Mouse (Mus musculus) right cerebral cortex, postnatal 36 days (tissue): Measurements from ENCODE around the gene Sumo1.
"Not testable (repeated sequence)": the region's sequence is repeated elsewhere in the genome, so short reads cannot be mapped to it uniquely, and the experiment has no call there.

ENCODE experiments used
- DNase-seq, 2 experiments: peaks; one replicate each; pipeline ENCODE4 v3.0.0; 2022; ENCODE audit warnings: low spot score in 2 of 2, mixed read lengths in 1 of 2

Sumo1 gene

GRCm38 (mm10) chr1:59670641-59671168 lies at the start of gene Sumo1:
Sumo1 (minus strand) TSS chr1:59670834.
- DNase-seq: peak; percentile 84 to 89

- no peak for DNase-seq
Measured at GRCm38 (mm10) chr1:59719900-59720299, 49.3 kb upstream of the Sumo1 start.

DNA sequence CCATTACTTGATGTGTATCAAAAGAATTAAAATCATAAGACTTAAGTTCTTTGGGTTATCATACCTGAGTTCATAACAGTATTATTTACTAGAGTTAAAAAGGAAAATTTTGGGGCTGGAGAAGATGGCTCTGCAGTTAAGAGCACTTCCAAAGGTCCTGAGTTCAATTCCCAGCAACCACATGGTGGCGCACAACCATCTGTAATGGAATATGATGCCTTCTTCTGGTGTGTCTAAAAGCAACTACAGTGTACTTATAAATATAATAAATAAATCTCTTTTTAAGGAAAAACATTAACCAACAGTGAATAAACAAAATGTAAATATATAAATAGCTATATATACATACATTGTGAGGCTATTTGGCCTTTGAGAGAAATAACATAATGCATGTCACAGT lies 31.1 kb upstream of the Sumo1 start:
- no peak for DNase-seq

DNA sequence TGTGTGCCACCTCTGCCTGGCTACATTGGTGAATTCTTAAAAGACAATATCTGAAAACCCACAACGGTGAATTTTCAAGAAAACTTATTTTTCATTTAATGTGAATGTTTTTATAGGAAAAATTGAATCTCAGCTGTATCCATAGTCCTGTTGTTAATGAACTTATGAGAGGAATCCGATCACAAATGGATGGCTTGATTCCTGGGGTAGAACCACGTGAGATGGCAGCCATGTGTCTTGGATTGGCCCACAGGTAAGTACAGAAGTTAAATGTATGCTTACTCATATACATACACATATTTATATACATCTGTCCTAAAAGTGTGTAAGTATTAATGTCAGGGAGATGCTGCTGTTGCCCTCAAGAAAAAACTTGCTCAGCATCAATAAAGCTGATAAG lies 27.6 kb upstream of the Sumo1 start:
- DNase-seq: no peak

DNA sequence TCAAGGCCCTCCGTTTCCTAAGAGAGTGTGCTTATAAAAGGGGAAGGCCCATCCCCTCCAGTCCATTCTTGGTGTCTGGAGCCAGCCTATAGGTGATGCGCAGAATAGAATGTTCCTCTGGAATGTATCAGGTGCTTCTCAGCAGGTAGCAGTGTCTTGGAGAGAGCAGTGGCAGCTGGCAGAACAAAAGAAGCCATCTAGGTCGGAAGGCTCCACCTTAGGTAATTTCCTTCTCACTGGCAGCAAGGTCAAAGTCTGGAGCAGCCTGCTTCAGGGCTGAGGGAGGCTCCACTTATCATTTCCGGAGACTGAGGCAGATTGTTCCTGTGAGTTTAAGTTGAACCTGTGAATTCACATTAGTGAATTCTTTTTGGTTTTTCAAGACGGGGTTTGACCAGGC lies 27.1 kb upstream of the Sumo1 start:
- DNase-seq: no peak

DNA sequence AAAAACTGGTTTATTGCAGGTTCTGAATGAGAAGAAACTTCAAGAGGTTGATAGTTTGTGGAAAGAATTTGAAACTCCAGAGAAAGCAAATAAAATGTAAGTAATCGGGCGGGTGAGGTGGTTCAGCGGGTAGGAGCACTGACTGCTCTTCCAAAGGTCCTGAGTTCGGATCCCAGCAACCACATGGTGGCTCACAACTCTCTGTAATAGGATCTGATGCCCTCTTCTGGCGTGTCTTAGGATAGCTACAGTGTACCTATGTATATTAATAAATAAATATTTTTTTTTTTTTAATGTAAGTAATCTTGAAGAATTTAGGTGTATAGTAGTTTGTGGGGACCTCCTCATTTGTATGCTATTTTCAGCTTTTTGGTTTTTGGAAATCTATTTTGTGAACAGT lies 19.8 kb upstream of the Sumo1 start:
- no peak for DNase-seq

DNA sequence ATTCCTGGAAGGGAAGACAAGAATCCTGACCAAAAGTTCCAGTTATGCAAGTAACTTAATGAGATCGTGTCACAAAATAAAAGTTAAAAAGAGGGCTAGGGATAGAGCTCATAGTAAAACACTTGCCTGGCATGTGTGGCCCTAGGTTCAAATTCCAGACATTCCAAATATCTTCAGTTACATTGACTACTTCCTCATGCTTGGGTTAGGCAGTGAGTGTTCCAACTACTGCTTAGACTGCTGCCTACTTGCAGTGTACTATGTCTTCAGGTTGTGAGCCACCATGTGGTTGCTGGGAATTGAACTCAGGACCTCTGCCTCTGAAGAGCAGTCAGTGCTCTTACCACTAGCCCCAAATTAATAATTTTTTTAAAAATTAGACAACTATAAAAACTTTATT lies 16.9 kb upstream of the Sumo1 start:
- no peak for DNase-seq

DNA sequence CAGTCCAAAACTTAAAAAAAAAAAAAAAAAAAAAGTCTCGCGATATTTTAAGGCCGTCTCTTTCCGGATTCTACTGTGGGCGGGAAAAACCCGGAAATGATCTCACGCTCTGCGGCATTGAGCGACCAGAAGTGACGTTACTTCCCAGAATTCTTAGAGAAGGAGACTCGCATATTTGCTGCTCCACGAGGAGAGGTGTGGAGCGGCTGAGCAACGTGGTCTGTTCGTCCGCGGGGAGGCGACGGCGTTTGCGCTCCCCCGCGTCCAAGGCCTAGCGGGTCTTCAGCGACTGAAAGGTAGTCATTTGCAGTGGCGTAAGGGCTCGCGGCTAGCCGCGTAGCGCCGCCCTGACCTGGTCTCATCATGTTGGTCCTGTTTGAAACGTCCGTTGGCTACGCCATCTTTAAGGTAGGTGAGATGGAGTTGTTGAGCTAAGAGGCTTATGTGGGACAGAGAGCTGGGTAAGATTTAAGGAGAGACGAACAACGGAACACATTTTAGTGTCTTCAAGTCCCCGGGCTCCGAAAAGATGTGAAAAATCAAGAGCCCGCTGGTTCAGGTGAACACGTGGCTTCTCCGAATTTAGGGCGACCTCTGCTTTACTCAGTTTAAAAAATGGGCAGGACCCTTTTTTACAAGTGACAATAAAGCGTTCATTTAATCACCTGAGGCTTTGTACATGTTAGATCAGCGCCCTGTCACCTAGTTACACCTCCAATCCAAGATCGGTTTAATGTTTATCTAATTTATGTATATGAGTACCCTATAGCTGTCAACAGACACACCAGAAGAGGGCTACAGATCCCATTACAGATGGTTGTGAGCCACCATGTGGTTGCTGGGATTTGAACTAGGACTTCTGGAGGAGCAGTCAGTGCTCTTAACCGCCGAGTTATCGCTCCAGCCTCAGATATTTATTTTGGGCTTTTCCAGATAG lies 14.5 kb upstream of the Sumo1 start, which contains the start of gene Nop58:
Gene Nop58, plus strand, starts transcription at position 153 of the 937 bp plus-strand sequence.
- DNase-seq: peak; percentile 86 to 94

DNA sequence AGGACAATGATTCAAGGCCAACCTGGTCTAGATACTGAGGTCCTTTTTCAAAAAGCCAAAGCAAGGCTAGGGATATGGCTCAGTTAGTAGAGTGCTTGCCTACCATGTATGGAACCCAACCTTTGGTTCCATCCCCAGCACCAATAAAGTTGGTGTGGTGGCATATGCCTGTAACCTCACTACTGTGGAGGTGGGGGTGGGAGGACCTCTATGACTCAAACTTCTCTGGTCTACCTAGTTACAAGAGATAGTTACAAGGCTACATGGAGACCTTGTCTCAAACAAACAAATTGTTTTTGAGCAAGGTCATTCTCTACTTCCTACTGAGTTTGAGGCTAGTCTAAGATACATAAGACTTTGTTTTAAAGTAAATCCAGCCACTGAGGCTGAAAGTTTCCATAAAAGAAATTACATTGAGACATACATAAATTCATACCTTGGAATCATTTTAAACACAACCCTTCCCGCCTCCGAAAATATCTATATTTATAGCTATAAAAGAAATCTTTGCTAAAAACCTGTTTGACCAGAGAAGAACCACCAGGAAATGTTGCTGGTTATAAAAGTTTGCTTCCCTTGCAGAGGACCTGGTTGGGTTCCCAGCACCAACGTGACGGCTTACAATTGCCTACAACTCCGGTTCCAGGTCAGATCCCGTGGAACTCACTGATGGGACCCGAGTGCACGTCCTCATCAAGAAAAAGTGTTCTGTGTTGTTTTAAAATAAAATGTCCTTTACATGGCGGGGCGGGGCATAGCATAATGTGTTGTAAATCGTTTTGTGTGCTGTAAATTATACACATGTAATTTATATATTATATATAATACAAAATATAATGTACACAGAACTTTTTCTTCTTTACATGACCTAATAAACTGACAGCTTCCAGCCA lies 13.5 kb upstream of the Sumo1 start:
- DNase-seq: peak; percentile 3 to 27

GRCm38 (mm10) chr1:59673661-59674060 lies 3.0 kb upstream of the Sumo1 start:
- DNase-seq: no peak

DNA sequence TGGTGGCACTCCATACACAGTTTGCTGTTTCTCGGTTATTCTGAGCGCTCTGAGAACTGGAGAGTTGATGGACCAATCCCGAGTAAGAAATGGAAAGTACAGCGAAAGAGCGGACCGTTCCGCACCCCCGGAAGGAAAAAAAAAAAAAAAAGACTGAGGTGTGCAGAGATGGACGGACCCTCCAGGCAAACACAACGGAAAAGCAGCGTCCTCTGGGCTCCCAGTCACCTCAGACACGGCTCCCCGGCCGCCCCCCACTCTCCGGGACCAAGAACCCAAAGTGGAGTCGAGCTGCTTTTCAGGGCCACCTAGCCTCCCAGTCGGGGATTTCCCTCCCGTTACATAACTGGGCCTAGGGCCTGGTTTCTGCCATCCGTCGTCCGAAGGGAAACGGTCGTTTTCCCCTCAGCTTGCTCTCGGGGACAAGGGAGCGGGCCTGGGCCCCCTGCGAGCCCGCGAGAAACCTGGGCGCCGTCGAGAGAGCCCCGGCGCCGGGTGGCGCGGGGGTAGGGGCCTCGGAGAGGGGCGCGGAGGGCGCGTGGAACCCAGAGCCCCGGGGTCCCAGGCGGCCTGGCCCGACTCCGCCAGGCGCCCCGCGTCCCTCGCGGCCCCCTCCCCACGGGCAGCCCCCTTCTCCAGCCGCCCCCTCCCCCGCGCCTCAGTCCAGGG lies 538 bp downstream of the Sumo1 start:
- DNase-seq: peak; percentile 5 to 21

DNA sequence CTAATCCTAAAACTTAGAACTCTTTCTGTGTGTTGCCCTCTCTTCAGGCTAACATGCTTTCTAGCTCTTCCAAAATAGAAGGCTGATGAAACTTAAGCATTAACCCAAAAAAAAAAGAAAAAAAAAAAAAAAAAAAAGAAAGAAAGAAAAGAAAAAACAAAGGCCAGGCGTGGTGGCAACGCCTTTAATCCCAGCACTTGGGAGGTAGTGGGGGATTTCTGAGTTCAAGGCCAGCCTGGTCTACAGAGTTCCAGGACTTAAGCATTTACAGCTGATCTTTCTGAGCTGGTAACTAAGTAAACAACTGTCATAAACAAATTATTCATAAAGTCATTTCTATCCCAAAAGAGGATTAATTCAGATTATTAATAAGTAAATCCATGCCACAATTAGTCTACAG lies 1.8 kb downstream of the Sumo1 start:
- no peak for DNase-seq

DNA sequence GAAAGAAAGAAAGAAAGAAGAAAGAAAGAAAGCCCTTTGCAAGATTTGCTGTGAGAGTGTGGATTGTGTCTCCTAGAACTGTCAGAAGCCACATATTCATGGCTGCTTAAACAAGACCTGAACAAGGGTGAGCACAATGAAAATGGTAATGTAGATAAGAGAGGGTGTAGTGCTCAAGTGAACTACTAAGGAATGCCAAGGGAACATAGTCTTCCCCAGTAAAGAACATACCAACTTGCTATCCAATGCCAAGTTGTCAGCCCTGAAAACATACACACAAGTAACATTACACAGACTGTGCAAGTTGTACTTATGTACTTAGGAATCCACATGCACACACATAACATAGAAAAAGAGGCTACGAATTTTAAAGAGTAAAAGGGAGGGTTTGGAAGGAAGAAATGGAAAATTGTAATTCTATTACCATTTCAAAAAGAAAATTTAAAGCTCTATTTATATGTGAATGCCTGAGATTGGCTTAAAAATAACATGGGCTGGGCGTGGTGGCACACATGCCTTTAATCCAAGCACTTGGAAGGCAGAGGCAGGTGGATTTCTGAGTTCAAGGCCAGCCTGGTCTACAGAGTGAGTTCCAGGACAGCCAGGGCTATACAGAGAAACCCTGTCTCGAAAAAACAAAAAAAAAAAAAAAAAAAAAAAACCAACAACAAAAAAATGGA lies 7.0 kb downstream of the Sumo1 start:
- DNase-seq: no peak

DNA sequence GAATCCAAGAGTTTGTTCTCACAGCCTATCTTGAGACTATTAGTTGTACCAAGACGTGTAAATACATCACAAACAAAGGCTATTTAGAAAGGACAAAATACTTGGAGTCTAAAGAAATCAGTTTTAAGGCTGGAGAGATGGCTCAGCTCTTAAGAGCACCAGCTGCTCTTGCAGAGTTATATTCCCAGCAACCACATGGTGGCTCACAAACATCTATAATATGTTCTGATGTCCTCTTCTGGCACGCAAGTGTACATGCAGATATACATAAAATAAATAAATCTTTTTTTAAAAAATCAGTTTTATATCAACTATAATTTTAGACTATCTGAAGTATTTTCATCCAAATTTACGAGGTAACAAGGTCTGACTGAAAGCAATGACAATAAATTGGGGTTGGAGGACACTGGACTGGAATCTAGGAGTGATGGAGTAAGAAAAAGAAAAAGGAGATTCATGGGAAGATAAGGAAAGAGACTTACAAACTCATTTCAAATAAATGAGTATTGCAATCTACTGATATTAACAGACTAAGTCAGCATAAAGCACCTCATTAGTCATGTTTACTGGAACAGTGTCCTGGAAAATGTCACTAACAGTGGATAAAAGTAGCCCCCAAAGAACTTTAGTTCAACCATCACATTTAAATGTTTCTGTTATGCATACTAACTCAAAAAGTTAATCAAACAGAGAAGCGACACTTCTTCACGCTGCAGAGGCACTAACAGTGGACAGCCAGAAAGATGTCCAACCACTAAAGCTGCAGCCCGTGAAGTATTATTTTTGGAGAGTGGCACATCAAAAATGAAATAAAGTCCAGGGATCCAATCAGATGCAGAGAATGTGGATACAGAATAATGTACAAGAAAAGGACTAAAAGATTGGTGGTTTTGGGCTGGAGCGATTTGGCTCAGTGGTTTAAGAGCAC lies 14.1 kb downstream of the Sumo1 start:
- DNase-seq: no peak

DNA sequence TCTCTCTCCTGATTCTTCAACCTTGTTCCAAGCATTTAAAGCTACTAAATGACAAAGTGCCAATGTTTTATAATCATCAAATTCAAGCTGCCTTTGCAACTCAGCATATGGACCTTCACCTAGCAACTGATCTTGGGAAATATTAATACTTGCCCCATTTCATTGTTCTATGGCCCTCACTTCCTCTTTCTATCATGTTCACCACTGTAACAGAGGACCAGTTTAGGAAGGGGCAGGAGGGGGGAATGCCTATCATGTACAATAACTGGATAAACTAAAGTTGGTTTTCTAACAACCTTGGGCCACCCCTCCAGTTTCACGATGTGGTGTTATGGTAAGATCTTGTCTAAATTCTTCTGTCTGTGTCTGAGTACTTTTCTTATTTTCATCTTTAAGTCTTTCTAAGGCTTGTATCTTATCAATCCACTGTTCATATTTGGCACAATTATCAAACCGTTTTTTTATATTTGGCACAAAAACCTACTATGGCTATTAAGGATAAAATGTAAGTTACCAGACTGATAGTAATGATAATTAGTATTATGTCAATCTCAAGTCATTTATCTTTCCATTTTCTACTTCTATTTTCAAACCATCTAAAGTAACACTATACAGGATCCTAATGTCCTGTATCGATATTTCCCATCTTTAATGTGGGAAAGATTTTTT lies 17.3 kb downstream of the Sumo1 start:
- no peak for DNase-seq

DNA sequence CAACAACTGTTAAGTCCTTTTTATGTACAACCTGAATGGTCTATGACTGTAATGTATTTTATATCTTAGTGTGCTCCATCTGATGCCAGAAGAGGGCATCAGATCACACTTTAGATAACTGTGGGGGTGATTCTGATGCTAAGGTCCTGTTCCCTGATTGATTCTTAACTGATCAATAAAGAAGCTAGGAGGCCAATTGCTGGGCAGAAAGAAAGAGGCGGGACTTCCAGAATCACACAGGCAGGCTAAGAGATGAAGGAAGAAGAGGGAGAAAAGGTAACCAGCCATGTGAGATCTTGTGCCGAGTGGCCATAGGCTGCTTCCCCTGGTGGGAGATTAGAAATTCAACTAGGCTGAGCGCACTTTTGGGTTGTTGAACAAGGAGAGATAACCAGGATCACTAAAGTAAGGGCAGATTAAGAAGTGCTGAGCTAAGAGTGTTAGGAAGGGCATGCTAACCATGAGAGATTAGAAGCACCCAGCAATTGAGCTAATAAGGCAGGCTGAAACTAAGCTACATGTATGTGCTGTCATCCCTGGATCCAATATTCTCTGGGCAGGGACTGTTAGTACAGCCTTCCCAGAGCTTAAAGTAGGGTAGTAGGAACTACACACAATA lies 19.3 kb downstream of the Sumo1 start:
- DNase-seq: no peak

GRCm38 (mm10) chr1:59646502-59646901 lies 24.1 kb downstream of the Sumo1 start:
- not testable (repeated sequence) for DNase-seq

DNA sequence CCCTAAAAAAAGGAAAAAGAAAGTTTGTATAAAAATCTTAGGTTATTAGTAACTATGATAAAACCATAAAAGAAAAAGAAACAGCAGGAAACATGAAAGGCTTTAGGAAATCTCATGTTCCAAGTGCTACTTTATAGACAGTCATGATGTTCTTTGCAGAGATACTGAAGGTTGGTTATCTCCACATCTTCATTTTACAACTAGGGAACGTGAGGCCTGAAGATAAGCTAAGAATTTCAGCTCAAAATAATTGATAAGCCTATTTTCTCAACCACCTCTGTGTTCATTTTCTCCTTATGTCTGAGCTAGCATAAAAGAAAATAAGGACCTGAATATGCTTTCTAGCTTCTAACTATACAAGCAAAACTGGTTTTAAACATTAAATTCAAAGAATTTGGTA lies 28.1 kb downstream of the Sumo1 start:
- DNase-seq: no peak

DNA sequence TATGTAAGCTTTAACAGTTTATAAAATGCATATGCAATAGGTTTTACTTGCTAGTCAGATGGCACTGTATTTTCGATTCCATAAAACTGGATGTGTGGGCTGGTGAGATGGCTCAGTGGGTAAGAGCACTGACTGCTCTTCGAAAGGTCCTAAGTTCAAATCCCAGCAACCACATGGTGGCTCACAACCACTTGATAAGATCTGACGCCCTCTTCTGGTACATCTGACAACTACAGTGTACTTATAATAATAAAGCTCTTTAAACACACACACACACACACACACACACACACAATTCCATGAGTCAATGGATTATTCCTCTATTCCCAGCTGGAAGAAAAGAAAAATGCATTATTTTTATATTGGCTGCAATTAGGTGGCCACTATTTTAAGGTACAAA lies 32.3 kb downstream of the Sumo1 start:
- DNase-seq: no peak
